Mouse (Mus musculus) heart, adult 11 months (tissue): ENCODE data around the gene Cdh23.
A peak's percentile ranks its signal among the peaks of the same experiment; 100 is the strongest.

Source experiments
- DNase-seq: peaks from one replicate; pipeline ENCODE4 v3.0.0; 2022

Gene Cdh23

DNA sequence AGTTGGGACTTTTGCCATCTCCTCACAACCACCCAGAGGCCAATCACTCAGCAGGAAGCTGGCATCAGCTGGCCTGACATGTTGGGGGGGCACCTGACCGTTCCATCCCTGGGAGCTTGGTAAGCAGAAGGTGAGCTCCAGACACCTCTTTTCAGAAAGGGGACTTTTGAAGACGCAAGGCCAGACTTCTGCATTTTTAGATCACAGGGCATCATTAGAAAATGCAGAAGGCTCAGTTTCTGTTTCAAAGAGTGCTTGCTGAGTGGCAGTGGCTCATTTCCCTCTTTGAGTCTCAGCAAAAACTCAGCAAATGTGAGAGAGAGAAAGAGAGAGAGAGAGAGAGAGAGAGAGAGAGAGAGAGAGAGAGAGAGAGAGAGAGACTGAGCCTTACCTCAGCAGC is 8.8 kb upstream of the Cdh23 start:
- DNase-seq: no peak

DNA sequence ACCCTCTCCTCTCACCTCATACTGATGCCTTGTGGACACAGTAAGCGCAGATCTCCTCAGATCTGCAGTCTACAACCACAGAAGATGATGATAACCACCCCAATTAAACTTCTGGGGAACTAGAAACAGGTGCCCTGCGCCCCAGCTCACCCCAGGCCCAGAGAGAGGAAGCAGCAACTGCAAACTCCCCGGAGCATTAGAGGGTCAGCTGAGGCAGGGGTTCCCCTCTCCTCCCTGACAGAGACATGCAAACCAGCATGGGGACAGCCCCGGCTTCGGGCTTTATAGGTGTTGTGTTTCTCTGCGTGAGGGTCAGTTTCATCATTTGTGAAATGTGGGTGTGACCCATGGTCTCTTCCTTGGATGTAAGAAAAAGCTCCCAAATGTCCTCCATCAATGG is 1.5 kb upstream of the Cdh23 start:
- no peak for DNase-seq

DNA sequence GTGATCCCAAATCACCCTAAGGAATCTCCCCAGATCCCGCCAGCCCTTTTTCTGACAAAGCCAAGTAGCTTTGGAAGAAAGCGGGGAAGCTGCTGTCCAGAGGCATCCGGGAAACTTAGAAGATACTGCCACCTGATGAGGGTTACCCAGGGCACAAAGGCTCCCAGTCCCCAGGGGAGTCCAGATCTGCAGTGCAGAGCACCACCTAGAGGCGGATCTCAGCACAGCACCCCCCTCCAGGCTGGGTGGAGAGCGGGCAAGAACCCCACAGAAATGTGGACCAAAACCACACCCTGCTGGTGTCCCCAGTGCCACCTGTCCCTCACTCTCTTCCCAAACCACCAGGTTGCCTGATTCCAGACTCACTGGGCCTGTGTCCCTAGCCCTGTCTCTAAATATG is 685 bp upstream of the Cdh23 start:
- peak; percentile 95 for DNase-seq

DNA sequence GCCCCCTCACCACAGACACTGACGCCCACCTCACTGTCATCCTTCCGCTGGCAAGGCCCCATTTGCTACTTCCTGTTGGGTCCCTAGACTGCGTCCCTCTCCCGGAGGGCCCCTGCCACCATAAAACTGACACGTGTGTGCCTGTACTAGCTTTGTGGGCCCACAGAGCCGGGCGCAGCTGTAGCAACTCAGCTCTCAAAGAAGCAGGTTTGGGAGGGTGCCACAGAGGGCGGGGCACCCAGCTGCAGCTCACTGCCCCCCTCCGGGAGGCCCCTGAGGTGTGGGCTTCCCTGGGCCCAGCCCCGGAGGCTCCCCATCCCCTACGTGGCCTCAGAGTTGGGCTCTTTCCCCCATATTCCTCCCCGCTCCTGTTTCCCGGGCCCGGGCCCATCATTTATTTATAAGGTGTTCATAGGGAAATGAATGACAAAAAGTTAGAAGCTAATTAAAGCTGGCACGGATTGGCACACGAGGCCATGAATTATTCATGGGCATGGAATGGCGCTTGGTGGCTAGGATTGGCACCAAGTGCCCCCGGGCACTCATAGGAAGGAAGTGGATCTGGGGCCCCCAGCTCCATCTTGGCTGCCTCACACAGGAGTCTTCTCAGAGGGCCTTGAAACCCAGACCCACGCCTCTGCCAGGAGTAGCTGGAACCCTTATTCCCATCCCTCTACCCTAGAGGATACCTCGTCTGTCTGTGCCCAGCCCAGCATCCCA is 4.5 kb downstream of the Cdh23 start:
- DNase-seq: no peak

DNA sequence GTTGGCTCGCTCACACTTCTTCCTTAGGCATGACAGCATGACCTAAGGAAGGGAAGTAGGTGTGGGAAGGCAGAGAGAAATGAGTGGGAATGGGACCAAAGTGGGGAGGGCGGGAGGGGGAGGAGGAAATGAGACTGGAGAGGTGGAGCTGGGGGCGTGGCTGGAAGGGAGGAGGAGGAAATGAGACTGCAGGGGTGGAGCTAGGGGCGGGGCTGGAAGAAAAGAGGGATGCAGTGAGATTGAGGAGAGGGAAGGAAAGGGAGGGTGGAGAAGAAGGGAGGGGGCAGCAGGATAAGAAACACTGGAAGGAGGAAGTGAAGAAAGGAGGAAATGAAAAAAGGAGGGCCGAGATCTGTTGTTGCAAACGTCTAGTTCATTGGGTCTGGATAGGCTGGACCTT is 5.3 kb downstream of the Cdh23 start:
- DNase-seq: peak; percentile 94

DNA sequence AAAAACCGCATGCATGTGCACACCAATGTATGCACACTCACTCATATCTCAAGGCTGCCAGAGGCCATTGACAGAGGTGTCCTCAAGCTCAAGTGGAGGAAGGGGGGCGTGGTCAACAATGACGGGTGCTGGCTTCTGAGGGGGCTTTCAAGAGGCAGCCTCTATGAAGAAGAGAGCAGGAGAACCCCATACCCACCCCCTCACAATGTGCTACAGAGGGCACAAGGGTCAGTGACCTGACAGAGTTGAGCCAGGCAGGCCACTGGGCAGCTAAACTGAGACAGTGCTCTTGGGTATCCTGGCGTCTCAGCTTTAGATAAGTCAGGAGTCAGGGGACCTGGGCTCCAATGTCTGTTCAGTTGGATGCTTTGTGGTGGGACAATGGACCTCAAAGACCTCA is 6.9 kb downstream of the Cdh23 start:
- peak; percentile 90 for DNase-seq

DNA sequence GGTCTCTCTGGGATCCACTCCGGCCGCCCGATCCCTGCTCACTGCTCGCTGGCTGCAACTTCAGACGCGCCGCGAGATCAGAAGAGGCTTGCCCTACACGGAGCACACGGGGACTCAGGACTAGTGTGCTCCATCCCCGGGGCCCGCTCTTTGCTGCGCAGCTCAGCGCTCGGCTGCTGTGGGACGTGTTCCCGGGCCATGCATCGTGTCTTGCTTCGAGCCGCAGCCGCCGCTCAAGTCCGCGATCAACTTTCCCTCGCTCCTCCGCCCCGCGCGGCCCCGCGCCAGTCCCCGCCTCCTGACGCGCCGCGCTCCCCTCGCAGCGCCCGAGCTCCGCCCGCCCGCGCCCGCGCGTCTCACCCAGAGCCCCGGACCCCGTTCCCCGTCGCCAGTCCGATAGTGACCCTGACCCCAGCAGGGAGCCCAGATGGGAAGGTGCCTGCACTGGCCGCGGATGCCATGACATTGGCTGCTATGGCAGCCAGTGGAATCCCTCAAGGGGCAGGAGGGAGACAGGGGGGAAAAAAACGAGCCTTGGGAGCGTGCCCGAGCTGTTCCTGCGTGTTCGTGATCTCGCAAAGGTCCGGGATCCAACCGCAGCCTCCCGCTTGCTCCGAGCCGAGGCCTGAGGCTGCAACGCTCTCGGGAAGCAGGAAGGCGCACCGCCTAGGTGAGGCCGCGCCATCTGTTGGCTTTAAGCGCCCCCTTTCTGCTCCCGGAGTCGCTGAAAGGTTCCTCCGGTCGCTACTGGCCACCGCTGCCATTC is 9.1 kb downstream of the Cdh23 start:
- peak; percentile 96 for DNase-seq

DNA sequence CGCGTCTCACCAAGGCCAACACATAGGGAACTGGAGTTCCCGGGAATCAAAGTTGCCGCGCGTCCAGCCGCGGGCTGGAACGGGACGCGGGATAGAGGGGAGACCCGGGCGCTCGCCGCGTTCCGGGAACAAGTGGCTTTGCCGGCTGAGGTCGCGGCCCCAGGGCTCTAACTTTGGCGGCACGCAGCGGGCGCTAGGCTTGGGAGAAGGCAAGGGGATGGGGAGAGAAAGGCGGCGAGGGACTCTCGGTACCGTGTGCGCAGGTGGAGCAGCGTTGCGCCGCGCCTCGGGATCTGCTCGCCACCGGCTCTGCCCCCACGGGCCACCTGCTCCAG is 9.7 kb downstream of the Cdh23 start:
- DNase-seq: peak; percentile 91

DNA sequence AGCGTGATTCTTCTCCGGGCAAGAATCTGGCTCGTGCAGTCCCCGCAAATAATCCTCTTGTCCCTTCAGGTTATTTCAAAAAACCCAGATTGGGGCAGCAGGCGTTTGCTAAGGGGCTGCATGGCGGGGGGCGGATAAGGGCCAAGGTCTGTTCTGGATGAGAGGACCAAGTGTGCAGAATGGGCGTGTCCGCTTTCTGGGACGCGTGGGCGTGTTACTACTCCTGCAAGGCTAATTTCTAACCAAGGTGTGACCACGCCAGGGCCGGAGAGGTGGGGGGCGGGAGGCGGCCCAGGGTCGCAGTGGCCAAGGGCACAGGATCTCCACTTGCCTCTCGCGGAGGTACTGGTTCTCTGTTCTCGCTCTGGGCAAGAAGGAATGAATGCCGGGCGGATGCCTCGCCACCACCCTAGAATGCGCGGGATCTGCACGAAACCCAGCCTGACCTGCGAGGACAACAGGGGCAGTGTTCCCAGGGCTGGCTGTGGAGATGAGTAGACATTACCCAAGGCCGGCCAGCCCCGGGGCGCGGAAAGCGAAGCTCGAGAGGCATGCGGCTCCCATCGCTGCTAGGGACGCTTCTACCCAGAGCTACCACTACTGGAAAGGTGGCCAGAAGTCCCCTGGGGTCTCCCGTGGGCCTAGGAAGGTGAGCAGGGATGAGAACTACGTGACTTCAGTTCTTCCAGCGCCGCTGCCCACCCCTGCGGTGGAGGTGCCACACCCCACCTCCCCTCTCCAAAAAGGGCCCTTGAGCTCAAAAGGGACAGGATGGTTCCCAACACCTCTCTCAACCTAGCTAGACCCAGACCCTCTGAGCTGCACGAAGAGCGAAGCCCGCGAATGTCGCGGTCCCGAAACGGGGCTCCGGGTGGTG is 10.3 kb downstream of the Cdh23 start:
- DNase-seq: peak; percentile 90

DNA sequence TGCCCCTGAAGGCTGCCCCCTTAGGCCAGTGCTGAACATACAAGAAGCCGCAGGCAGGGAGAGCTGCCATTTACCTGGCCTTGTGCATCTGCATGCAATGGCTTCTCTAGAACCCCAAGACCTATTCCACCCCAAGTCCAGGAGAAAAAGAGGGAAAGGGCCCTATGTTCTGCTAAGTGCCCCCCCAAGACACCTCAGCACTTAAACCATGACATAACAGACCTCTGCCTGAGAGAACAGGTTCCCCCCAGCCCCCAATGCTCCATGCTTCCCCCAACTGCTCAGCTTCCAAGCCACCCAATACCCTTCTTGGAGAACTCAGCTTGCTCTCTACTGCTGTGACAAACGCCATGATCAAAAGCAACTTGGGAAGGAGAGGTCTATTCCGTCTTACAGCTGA is 17.4 kb downstream of the Cdh23 start:
- peak; percentile 68 for DNase-seq

DNA sequence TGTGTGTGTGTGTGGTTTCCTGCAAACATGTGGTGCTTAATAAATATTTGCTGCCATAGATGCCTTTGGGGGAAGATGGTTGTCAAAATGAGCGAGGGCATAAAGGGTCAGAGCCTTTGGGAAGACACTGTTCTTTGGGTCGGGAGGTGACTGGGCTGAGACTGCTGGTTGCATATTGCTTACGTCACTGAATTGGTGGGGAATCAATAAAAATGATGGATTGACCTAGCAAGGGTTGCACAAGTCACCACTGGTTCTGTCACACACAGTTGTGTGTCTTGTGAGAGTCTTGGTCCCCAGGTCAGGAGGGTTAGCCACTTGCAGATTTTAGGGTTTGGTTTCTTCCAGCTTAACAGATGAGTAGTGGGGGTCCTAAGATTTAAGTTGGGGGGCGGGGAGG is 19.0 kb downstream of the Cdh23 start:
- no peak for DNase-seq

DNA sequence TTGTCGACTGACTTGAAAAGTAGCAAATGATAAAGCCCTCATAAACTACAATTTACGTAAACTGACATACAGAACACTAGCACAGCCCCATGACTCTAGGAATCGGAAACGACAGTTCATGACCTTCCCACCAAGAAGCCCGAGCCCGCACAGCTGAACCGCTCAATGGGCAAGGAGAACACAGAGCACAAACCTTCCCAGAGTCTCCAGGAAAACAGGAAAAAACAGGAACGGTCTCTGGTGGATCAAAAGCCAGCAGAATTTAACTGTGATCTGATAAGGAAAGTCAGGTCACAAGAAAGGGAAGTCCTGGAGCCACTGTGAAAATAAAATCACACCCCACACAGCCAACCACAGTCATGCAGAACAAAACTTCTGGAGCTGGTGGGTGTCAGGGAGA is 26.1 kb downstream of the Cdh23 start:
- DNase-seq: peak; percentile 96

DNA sequence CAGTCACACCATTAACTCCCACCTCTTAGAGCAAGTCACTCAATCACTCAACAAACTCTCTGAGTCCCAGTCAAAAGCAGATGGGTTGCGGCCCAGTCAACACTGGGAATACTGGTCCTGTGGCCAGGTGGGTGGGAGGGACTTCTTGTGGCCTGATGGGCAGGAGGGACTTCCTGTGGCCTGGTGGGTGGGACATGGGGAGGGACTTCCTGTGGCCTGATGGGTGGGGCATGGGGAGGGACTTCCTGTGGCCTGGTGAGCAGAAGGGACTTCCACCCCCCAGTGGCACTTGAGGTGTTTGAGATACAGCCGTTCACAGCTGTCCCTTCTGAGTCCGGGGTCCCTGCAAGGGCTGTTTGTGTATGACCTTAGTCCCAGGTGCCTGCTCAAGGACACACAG is 27.7 kb downstream of the Cdh23 start:
- no peak for DNase-seq

DNA sequence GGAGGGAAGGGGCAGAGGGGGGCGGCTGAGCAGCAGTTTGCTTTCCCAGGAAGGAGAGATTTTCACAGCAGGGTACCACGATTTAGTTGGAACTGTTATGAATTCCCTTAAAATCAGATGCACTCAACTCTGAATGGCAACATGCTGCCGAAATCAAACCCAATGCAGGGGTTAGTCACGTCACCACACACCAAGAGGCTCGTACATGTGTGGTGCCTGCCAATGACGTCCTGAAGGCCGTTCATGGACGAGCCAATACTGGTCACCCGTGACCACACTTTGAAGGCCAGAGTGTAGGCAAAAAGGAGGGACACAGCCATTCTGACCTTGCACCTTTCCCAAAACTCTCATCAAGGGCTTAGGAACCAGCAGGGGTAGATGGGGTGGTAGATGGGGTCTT is 35.3 kb downstream of the Cdh23 start:
- DNase-seq: no peak

DNA sequence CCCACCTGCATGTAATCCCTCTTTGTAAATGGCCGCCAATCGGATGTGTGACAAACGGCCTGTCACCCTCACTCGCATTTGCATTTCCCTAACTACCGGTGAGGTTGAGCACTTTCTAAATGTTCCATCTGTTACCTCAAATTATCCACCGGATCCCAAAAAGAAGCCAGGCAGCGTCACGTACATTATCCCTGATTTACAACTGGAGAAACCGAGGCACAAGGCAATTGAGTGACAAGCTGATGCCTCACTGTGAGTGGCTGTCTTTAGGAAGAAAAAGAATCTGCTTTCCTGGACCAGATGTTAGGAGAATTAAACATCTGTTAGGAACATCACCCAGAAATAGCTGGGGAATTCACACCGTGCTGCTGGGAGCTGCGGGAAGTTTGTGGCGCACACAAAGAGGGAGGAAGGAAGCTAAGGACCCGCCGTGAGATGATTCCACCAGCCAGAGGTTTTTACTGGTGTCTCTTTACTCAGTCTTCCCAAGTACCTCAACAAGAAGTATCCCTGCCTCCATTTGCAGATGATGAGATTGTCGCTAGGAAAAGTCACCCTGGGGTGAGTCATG is 36.8 kb downstream of the Cdh23 start:
- peak; percentile 97 for DNase-seq

DNA sequence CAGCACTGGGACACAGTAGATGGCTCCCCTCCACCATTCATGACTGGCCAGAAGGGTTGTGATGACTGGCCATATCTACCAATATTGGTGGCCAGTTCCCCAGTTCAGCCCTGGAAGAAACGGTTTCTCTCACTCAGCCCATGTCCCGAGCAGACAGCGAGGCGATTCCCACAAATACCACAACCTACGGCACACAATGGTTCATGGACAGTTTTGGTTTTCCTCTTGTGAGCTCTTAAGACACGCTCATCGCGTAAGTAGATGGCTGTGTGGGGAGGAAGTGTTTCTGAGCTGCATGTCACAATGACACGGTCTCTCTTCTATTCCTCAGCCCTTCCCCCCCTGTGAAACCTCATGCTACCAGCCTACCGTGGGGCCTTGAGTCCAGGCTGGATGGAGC is 38.1 kb downstream of the Cdh23 start:
- DNase-seq: no peak

DNA sequence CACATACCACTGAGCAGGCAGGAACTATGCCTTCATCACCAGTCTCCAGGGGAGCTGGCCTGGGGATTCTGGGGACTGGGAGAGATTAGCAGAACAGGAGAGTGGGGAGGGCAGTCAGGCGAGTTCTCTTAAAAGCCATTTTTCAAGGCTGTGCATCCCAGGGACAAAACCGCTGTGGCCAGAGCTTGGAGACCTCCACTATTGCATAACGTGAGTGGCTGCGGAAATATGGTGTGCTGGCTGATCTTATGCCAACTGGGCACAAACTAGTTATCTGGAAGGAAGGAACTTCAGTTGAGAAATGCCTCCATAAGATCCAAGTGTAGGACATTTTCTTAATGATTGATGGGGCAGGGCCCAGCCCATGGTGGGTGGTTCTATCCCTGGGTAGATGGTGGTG is 42.6 kb downstream of the Cdh23 start:
- DNase-seq: no peak

DNA sequence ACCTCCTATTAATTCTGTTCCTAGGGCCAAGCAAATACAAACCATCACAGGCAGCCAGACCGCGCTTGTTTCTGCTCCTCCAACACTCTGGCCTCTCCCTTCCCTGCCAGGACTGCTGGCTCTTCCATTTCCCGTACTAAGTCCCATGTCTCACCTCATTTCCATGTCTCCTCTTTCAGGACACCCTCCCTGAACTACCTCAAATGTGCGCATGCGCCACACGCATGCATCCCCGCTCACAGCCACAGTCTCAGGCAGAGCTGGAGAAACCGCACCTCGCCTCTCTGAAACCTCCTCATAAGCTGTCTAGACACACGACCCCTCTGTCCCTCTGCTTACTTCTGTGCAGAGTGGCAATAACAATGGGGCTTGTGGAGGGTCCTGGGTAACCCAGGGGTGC is 43.2 kb downstream of the Cdh23 start:
- no peak for DNase-seq

DNA sequence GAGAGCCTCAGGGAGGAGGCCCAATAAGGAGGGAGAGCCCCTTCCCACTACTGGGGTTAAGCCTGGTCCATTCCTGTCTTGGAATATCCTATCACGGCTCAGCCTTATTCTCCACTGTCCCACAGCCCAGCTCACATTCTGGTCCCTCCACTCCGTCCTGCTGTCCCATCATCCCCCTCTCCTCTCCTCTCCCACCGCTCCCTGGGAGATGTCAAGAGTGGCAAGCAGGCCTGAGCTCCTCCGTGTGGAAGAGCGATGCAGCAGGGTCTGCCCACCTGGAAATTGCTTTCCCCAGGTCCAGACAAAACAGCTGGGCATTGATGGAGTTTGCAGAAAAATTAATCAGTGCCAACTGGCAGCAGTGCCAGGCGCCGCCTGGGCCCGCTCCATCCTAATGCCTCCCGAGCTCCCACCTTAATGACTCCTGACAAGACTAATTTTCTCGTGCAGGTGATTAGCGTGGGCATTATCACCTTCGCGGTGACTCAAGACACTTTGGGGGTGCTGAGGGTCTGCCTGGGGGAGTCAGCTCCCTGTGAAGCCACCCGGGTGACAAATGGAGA is 52.1 kb downstream of the Cdh23 start:
- no peak for DNase-seq

DNA sequence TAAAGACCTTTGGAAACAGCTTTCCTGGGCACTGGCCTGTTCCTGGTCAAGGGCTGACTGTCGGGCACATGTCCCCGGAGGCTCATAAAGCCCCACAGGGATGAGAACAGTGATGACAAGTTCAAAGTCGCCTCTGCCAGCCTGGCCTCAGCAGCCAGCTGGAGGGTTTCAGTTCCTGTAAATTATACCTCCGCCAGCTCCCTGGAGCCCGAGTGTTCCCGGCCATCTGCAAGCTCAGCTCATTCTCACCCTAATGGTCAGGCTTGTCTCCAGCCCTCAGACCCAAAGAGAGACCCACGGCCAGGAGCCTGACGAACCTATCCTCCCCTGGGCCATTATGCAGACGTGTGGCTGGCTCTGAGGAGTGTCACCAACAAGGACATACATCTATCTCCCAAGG is 57.0 kb downstream of the Cdh23 start:
- peak; percentile 95 for DNase-seq

DNA sequence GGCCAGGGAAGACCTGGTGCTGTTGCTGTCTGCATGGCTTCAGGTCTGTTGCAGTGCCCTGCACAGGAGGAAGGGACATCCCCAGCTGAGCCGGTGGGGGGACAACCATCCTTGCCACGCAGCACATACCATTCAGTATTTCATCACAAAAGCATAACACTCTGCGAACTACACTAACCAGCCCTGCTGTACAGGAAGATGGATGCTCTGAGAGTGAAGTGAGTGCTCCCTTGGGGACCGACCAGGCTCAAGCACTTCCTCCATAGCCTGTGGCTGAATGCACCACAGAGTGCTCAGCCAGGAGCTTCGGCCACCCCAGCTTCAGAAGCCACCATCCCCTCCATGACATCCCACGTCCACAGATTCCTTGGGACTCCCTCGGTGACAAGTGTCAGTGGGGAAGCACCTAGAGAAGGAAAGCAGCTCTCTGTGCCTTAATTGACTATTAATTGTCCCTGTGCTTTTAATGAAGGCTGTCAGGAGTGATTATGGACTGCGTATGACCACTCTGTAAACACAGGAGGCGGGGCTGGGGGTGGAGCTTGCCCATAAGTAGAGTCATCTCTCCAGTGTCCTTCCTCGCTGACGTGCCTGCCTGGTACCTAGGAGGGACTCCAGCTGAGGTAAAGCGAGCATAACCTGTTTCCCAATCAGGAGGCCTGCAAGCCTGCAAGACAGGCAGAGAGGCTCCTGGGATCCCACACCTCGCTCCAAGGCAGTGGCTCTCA is 60.6 kb downstream of the Cdh23 start:
- no peak for DNase-seq

DNA sequence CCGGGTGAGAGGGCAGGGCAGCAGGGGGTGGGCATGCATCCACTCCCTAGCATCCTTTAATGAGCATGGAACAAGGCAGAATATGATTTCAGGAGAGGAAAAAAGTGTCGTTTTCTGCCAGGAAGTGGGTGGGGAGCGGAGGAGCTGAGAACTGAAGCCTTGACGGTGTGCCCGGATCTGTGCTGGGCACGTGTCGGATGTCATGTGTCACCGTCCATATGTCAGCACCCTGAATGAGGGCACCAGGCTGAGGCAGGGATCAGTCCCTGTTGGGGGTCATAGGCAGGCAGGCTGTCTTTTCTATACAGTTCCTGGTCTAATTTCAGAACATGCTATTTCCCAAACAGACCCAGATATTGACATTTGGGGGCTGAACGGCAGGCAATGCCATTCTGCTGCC is 61.9 kb downstream of the Cdh23 start:
- DNase-seq: no peak

DNA sequence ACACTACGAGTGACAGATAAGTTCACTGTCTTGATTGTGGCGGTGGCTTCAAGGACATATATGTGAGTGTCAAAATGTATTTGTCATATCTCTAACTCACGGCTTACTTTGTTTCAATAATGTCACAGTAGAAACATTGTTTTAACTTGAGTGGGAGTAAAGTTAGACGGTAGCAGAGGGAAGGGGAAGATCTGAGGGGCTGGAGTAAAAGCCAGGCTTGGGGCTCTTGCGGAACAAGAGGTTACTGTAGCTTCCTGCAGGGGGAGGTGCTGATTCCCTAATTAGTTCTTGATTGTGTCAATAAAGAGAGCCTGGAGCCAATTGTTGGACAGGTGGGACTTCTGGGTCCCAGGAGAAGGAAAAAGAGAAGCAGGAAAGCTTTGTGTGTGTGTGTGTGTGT is 70.2 kb downstream of the Cdh23 start:
- no peak for DNase-seq
